Mouse (Mus musculus) right cerebral cortex, postnatal 25 days (tissue): Measurements from ENCODE around the gene Papss2.

Experiments used
- DNase-seq: peaks from one replicate; pipeline ENCODE4 v3.0.0; 2022

The Papss2 gene

GRCm38 (mm10) chr19:32595506-32596286 is at the start of gene Papss2:
TSS of gene Papss2 (plus strand) at chr19:32595790.
- DNase-seq = peak; percentile 19

GRCm38 (mm10) chr19:32547396-32547795 is 48.2 kb upstream of the Papss2 start:
- no peak for DNase-seq

- no peak for DNase-seq
Measured at GRCm38 (mm10) chr19:32548202-32548601, 47.4 kb upstream of the Papss2 start.

GRCm38 (mm10) chr19:32550446-32550845 is 45.1 kb upstream of the Papss2 start:
- no peak for DNase-seq

- DNase-seq = no peak
Measured at GRCm38 (mm10) chr19:32551442-32551841, 44.1 kb upstream of the Papss2 start.

- DNase-seq = no peak
Measured at GRCm38 (mm10) chr19:32552106-32552505, 43.5 kb upstream of the Papss2 start.

- no peak for DNase-seq
Measured at GRCm38 (mm10) chr19:32553310-32553709, 42.3 kb upstream of the Papss2 start.

- DNase-seq = no peak
Measured at GRCm38 (mm10) chr19:32555257-32555656, 40.3 kb upstream of the Papss2 start.

- no peak for DNase-seq
Measured at GRCm38 (mm10) chr19:32567025-32567424, 28.6 kb upstream of the Papss2 start.

GRCm38 (mm10) chr19:32567447-32567846 is 28.1 kb upstream of the Papss2 start:
- no peak for DNase-seq

- no peak for DNase-seq
Measured at GRCm38 (mm10) chr19:32568470-32568869, 27.1 kb upstream of the Papss2 start.

GRCm38 (mm10) chr19:32568961-32569653 is 26.5 kb upstream of the Papss2 start:
- no peak for DNase-seq

- DNase-seq = no peak
Measured at GRCm38 (mm10) chr19:32569725-32570124, 25.9 kb upstream of the Papss2 start.

- no peak for DNase-seq
Measured at GRCm38 (mm10) chr19:32572191-32572590, 23.4 kb upstream of the Papss2 start.

- DNase-seq = no peak
Measured at GRCm38 (mm10) chr19:32573259-32573658, 22.3 kb upstream of the Papss2 start.

GRCm38 (mm10) chr19:32574846-32575245 is 20.7 kb upstream of the Papss2 start:
- no peak for DNase-seq

- no peak for DNase-seq
Measured at GRCm38 (mm10) chr19:32577749-32578148, 17.8 kb upstream of the Papss2 start.

- DNase-seq = no peak
Measured at GRCm38 (mm10) chr19:32583091-32583766, 12.4 kb upstream of the Papss2 start.

GRCm38 (mm10) chr19:32587727-32588126 is 7.9 kb upstream of the Papss2 start:
- DNase-seq = no peak

GRCm38 (mm10) chr19:32592749-32593148 is 2.8 kb upstream of the Papss2 start:
- DNase-seq = no peak

GRCm38 (mm10) chr19:32593870-32594269 is 1.7 kb upstream of the Papss2 start:
- no peak for DNase-seq

GRCm38 (mm10) chr19:32595131-32595505 is 472 bp upstream of the Papss2 start:
- no peak for DNase-seq

GRCm38 (mm10) chr19:32599006-32599405 is 3.4 kb downstream of the Papss2 start:
- DNase-seq = no peak

- DNase-seq = no peak
Measured at GRCm38 (mm10) chr19:32599436-32599835, 3.8 kb downstream of the Papss2 start.
